Mouse (Mus musculus) kidney, adult 2 months (tissue): Measurements from ENCODE around the gene Ccdc6. TPM values are rescaled to one million over a fixed set of nuclear protein-coding genes. Genes with fewer than 3 reads are reported as not detected.

ENCODE experiments used
- DNase-seq: peaks from one replicate; pipeline ENCODE4 v3.0.0; 2021
- H3K27ac ChIP-seq: fragments of 200-500 bp; 2 replicates; pipeline ENCODE4 v1.5.1; 2012; ENCODE audit warnings: low read depth, low read length, control low read depth, inconsistent platforms; ENCODE audit not compliant: insufficient read depth
- H3K27me3 ChIP-seq: fragments of 200-500 bp; replicated peaks from 2 replicates; pipeline ENCODE4 v1.6.1; 2012; ENCODE audit warnings: mild to moderate bottlenecking, moderate library complexity, low read length, inconsistent platforms; ENCODE audit not compliant: control insufficient read depth, insufficient read depth
- H3K36me3 ChIP-seq: fragments of 200-500 bp; 2 replicates; pipeline ENCODE4 v1.6.1; 2012; ENCODE audit warnings: mild to moderate bottlenecking, moderate library complexity, low read length, inconsistent platforms; ENCODE audit not compliant: control insufficient read depth, insufficient read depth
- H3K4me1 ChIP-seq: fragments of 200-500 bp; 2 replicates; pipeline ENCODE4 v1.6.1; 2011; ENCODE audit warnings: low read length; ENCODE audit not compliant: control insufficient read depth, insufficient read depth
- H3K4me3 ChIP-seq: fragments of 200-500 bp; 2 replicates; pipeline ENCODE4 v1.5.1; 2011; ENCODE audit warnings: mild to moderate bottlenecking, low read depth, low read length, control low read depth; ENCODE audit not compliant: insufficient read depth
- CTCF ChIP-seq: fragments of 200-500 bp; conservative IDR thresholded peaks from 2 replicates; pipeline ENCODE4 v1.5.1; 2011; ENCODE audit warnings: low read depth, mild to moderate bottlenecking, control low read depth, low read length, moderate library complexity, mixed read lengths; ENCODE audit not compliant: insufficient read depth, insufficient read length
- POLR2A ChIP-seq: fragments of 200-500 bp; IDR thresholded peaks from one replicate; pipeline ENCODE4 v1.6.1; 2011; ENCODE audit warnings: low read depth, low read length, control low read depth
- WGBS: fragments of 180-500 bp; shearing (Covaris S2); methylation state at CpG from one replicate; pipeline ENCODE4 v1.1.7; 2018; 5-methylcytosine and 5-hydroxymethylcytosine counted together
- polyA plus RNA-seq: library from polyadenylated mRNA; depleted of rRNA; stranded (reverse); fragments of >200 nt; gene quantifications from 2 replicates; pipeline ENCODE4 v1.2.3, GENCODE M21; 2012

Gene Ccdc6
- polyA plus RNA-seq, 1 experiment: 37.0 TPM

GRCm38 (mm10) chr10:70077452-70077851 is 19.5 kb upstream of the Ccdc6 start:
- no peak for DNase-seq

GRCm38 (mm10) chr10:70080908-70081307 is 16.0 kb upstream of the Ccdc6 start:
- no peaks in the 10 kb centered on the region for H3K36me3 ChIP-seq
- no peak for TF ChIP-seq CTCF
- H3K27me3 ChIP-seq: no peaks in the 10 kb centered on the region
- 48% methylated on average over 8 of the region's 8 CpGs for WGBS
- no peaks in the 10 kb centered on the region for H3K4me1 ChIP-seq
- no peak overlapping the region for H3K4me3 ChIP-seq
- H3K27ac ChIP-seq: peak overlapping the region; percentile 70; the same call in 1 of the 2 replicates
- DNase-seq: peak; percentile 48

More at GRCm38 (mm10) chr10:70077452-70077851, 19.5 kb upstream of the Ccdc6 start:
- Histone ChIP-seq H3K4me1 (no peaks in the 10 kb centered on the region; the same call in 1 of the 2 replicates), H3K4me3 (no peak overlapping the region), H3K27me3 (no peaks in the 10 kb centered on the region), H3K36me3 (no peaks in the 10 kb centered on the region), H3K27ac (no peak overlapping the region)
- TF ChIP-seq POLR2A (no peak), CTCF (no peak)
- 84% methylated on average over 4 of the region's 4 CpGs for WGBS

GRCm38 (mm10) chr10:70081564-70082175 is 15.3 kb upstream of the Ccdc6 start:
- Histone ChIP-seq H3K4me3 (no peak overlapping the region), H3K36me3 (no peaks in the 10 kb centered on the region), H3K27ac (peak overlapping the region; percentile 70; the same call in 1 of the 2 replicates), H3K27me3 (no peaks in the 10 kb centered on the region), H3K4me1 (no peaks in the 10 kb centered on the region)
- WGBS: 22% methylated on average over 19 of the region's 19 CpGs
- DNase-seq: peak; percentile 20
- TF ChIP-seq POLR2A (no peak), CTCF (no peak)

GRCm38 (mm10) chr10:70083241-70083640 is 13.7 kb upstream of the Ccdc6 start:
- H3K4me3 ChIP-seq: no peak overlapping the region
- H3K27ac ChIP-seq: no peak overlapping the region
- TF ChIP-seq POLR2A (no peak), CTCF (no peak)
- H3K27me3 ChIP-seq: no peaks in the 10 kb centered on the region
- no peaks in the 10 kb centered on the region for H3K4me1 ChIP-seq
- no peaks in the 10 kb centered on the region for H3K36me3 ChIP-seq
- 95% methylated on average over 5 of the region's 5 CpGs for WGBS
- DNase-seq: no peak

DNA sequence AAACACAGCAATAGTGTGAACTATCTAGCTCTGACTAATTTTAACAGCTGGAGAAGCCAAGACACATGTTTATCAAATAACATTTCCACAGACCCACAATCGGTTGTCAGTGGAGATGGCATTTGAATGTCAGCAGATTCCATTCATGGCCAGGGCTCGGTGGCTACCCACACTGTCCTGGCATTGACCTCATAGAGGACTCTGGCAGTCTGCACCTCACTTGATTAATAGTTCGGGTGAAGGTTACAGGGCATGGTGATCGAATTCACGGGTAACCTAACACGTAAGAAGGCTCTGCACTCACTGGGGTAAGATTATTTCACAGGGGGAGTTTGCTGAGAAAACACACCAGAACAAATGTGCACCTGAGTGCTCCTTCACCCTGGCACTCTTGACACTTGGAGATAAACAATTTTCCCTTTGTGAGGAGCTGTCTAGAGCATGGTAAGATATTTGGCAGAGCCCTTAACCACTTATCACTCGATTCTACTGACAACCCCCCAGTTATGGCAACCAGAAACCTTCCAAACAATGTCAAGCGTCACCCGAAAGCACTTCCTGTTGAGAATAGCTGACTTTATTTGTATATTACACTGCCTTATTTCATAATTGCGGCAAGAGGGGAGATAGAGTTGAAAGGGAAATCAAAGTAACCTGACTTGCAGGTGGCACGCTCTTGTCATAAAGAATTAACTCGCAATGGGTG is 11.5 kb upstream of the Ccdc6 start:
- H3K27me3 ChIP-seq: no peaks in the 10 kb centered on the region
- no peaks in the 10 kb centered on the region for H3K36me3 ChIP-seq
- H3K4me1 ChIP-seq: no peaks in the 10 kb centered on the region
- 50% methylated on average over 12 of the region's 12 CpGs for WGBS
- H3K27ac ChIP-seq: no peak overlapping the region
- TF ChIP-seq POLR2A: no peak
- TF ChIP-seq CTCF: no peak
- no peak overlapping the region for H3K4me3 ChIP-seq
- no peak for DNase-seq

- WGBS: 86% methylated on average over 5 of the region's 5 CpGs
- Histone ChIP-seq H3K36me3 (no peaks in the 10 kb centered on the region), H3K27ac (no peak overlapping the region), H3K4me3 (no peak overlapping the region), H3K4me1 (no peaks in the 10 kb centered on the region), H3K27me3 (no peaks in the 10 kb centered on the region)
- no peak for DNase-seq
- TF ChIP-seq CTCF (no peak), POLR2A (no peak)
These were observed 8.1 kb upstream of the Ccdc6 start for GRCm38 (mm10) chr10:70088788-70089187.

DNA sequence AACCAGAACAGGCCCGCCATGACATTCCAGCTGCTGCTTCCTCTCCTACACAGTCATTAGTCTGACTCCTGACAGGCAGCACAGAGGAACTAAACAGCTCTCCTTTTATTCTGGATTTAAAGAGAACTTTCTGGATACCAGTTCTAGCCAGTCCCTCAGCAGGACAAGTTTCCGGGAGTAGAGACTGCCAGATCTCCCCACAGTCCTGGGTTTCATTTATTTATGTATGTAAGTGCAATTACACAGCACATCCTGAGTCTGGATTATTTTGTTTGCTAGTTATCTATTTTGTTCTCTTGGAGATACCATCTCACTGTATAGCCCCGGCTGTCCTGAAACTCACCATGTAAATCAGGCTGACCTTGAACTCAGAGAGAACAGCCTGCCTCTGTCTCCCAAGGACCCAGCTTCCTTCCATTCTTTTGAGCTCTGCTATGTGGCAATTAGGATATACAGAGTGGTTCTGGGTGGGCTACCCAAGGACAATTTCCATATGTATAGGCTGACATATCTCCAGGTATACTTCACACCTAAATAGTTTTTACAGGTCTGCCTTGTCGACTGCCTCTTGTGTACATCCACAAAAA is 5.0 kb upstream of the Ccdc6 start:
- no peaks in the 10 kb centered on the region for H3K36me3 ChIP-seq
- peaks cover 3% of the 10 kb centered on the region; the same call in 1 of the 2 replicates for H3K4me1 ChIP-seq
- H3K27ac ChIP-seq: no peak overlapping the region
- no peaks in the 10 kb centered on the region for H3K27me3 ChIP-seq
- TF ChIP-seq POLR2A (no peak), CTCF (no peak)
- 82% methylated on average over 4 of the region's 4 CpGs for WGBS
- no peak overlapping the region for H3K4me3 ChIP-seq
- DNase-seq: no peak
